In the genomic region with DNA sequence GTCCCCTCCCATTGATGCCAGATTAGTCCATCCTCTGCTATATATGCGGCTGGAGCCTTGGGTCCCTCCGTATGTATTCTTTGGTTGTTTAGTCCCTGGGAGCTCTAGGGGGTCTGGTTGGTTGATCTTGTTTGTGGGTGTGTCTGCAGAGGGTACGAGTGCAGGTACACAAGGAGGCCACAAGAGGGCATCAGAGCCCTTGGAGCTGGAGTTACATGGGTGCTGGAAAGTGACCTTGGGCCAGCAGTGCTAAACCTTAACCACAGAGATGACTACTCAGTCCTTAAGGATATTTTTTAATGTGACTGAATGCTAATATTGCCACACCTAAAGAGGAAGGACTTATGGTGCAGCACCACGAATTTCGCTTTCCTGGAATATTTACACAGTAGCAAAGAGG, we compare ENCODE assay signal across 10 mouse cellular contexts. TPM values are rescaled to one million over a fixed set of nuclear protein-coding genes. Genes with fewer than 3 reads are reported as not detected.
A peak's percentile ranks its signal among the peaks of the same experiment; 100 is the strongest.
DNase-seq lines count a peak whose midpoint lies in the region; ATAC-seq and TF ChIP-seq lines count a peak whose summit lies in the region.
"Had no signal": no experiment of that assay in that cellular context is flagged by ENCODE, and none has a peak within 500 bp of the region (broad histone marks: within the 10 kb centered on the region; RNA-seq: fewer than 3 reads in every experiment).

No protein-coding gene starts in this region.

- no peak overlapping the region for H3K4me3 ChIP-seq in heart, postnatal 0 days (ENCODE audit: low read depth, low read length)
- H3K4me3 ChIP-seq in bone marrow, adult 2 months (replicated peaks; ENCODE audit: control insufficient read depth, low read depth, low read length): no peak overlapping the region
- H3K4me3 ChIP-seq in lung, postnatal 0 days (ENCODE audit: low read depth, low read length): no peak overlapping the region

- H3K9me3 ChIP-seq in heart, postnatal 0 days (replicated peaks; ENCODE audit: control insufficient read depth, low read length): no peaks in the 10 kb centered on the region
- H3K9me3 ChIP-seq in lung, postnatal 0 days (ENCODE audit: low read length): no peaks in the 10 kb centered on the region

- TF ChIP-seq POLR2A in bone marrow, adult 2 months (IDR thresholded peaks at IDR 0.05; ENCODE audit: borderline replicate concordance, control insufficient read depth, low read depth, low read length): no peak

- no peaks in the 10 kb centered on the region for H3K27me3 ChIP-seq in heart, postnatal 0 days (ENCODE audit: control insufficient read depth, insufficient read depth, low read length)
- H3K27me3 ChIP-seq in lung, postnatal 0 days (replicated peaks; ENCODE audit: insufficient read depth, low read length): no peaks in the 10 kb centered on the region

- intact Hi-C loops in gastrocnemius, postnatal 14 days (cut with DNase I; ENCODE audit: low total_unique reads): no loop called here

- TF ChIP-seq CTCF in heart, postnatal 0 days (IDR thresholded peaks at IDR 0.05; ENCODE audit: low read depth): peak; percentile 53
- peak; percentile 79 for TF ChIP-seq CTCF in bone marrow, adult 2 months (IDR thresholded peaks at IDR 0.05; ENCODE audit: control insufficient read depth, insufficient read depth, low read length)
- peak; percentile 71 for TF ChIP-seq CTCF in lung, postnatal 0 days (IDR thresholded peaks at IDR 0.05)

- 76% methylated on average over 5 of the region's 5 CpGs for WGBS in heart, postnatal 0 days
- WGBS in bone marrow, adult 2 months: 54% methylated on average over 5 of the region's 5 CpGs
- WGBS in lung, postnatal 0 days: 58% methylated on average over 5 of the region's 5 CpGs

- H3K4me1 ChIP-seq in heart, postnatal 0 days (ENCODE audit: control insufficient read depth, insufficient read depth): no peaks in the 10 kb centered on the region
- no peaks in the 10 kb centered on the region for H3K4me1 ChIP-seq in bone marrow, adult 2 months (ENCODE audit: control insufficient read depth, insufficient read depth, low read length)
- no peaks in the 10 kb centered on the region for H3K4me1 ChIP-seq in lung, postnatal 0 days (ENCODE audit: insufficient read depth, low read depth, low read length)

- H3K9ac ChIP-seq in heart, postnatal 0 days (replicated peaks; ENCODE audit: low read depth, low read length): no peak overlapping the region
- H3K9ac ChIP-seq in lung, postnatal 0 days (replicated peaks; ENCODE audit: low read depth): no peak overlapping the region

- no peak for DNase-seq in heart, postnatal 0 days (ENCODE audit: low spot score)
- DNase-seq in heart, adult 8-10 months (ENCODE audit: low spot score): no peak
- peak; percentile 16 for DNase-seq in CD4-positive helper T cell, adult 2 months (ENCODE audit: low read depth, low spot score)
- peak; percentile 44 for DNase-seq in lung, postnatal 0 days (ENCODE audit: low spot score)
- DNase-seq in ovary, postnatal 36 days (ENCODE audit: low spot score): no peak
- DNase-seq in Muller cell, postnatal 12 days (ENCODE audit: inconsistent ontology term): no peak
- DNase-seq in gastrocnemius, postnatal 14 days: no peak
- DNase-seq: gastrocnemius, postnatal 36 days; layer of hippocampus, adult 9-11 months had no signal

- TF ChIP-seq EP300 in heart, postnatal 0 days (IDR thresholded peaks at IDR 0.05; ENCODE audit: low read depth): no peak
- TF ChIP-seq EP300 in lung, postnatal 0 days (IDR thresholded peaks at IDR 0.05): no peak

- no peak for ATAC-seq in heart, postnatal 0 days (ENCODE audit: insufficient read depth, low read depth)
- peak; percentile 37 for ATAC-seq in lung, postnatal 0 days

- peaks cover 93% of the 10 kb centered on the region for H3K36me3 ChIP-seq in heart, postnatal 0 days (replicated peaks; ENCODE audit: control insufficient read depth, insufficient read depth, low read length)
- H3K36me3 ChIP-seq in lung, postnatal 0 days (ENCODE audit: insufficient read depth, low read length): peaks cover 74% of the 10 kb centered on the region

- no peak overlapping the region for H3K4me2 ChIP-seq in heart, postnatal 0 days (ENCODE audit: low read depth, low read length)
- no peak overlapping the region for H3K4me2 ChIP-seq in lung, postnatal 0 days (replicated peaks; ENCODE audit: low read depth, low read length)

- no peak overlapping the region for H3K27ac ChIP-seq in heart, postnatal 0 days (ENCODE audit: low read depth)
- H3K27ac ChIP-seq in bone marrow, adult 2 months (ENCODE audit: control insufficient read depth, insufficient read depth, low read depth, low read length, poor library complexity): no peak overlapping the region
- no peak overlapping the region for H3K27ac ChIP-seq in lung, postnatal 0 days (ENCODE audit: low read length)

RNA-seq across cellular contexts. Expression of a gene that starts 47.8 kb away (rescaled TPM):
- 84.5 and 121 TPM in 2 replicates for total RNA-seq in heart, postnatal 0 days (2014; rRNA removed; ENCODE audit: low replicate concordance)
- 52.0 and 56.1 TPM in 2 replicates for polyA plus RNA-seq in heart, postnatal 0 days (2015; fragmentation: Nextera tagmentation; extraction: Ambion mirVana)
- total RNA-seq in heart, adult 8-10 months (2022): 10 to 100 TPM; 21.9 to 36.4 (median 28.1) TPM
- 3.3 and 6.2 TPM in 2 replicates for polyA plus RNA-seq in bone marrow, adult 2 months (2011; ENCODE audit: insufficient read depth, insufficient read length, low replicate concordance, missing spikeins)
- polyA plus RNA-seq in lung, postnatal 0 days (2015; fragmentation: Nextera tagmentation; extraction: Ambion mirVana): 17.8 and 19.9 TPM in 2 replicates
- total RNA-seq in gastrocnemius, postnatal 14 days (2021): under 1 TPM; 0.53 to 0.69 TPM

Comparison
In these comparisons a context has a peak if more than half of its experiments do, and no peak if none do; other contexts are left out.
1. DNase-seq: peak in CD4-positive helper T cell, adult 2 months (single experiment) and lung, postnatal 0 days (single experiment); none in heart, postnatal 0 days (single experiment), heart, adult 8-10 months (single experiment), ovary, postnatal 36 days (single experiment), Muller cell, postnatal 12 days (single experiment) and gastrocnemius, postnatal 14 days (single experiment).
2. RNA of a gene that starts 47.8 kb away (total RNA-seq): 84.5 to 121 TPM in heart, postnatal 0 days and 21.9 to 36.4 TPM in heart, adult 8-10 months; 0.53 to 0.69 TPM in gastrocnemius, postnatal 14 days; every median in the first group is over 10 times any median in the second.
3. Peak in every context shown above with its lines, with median percentiles within 50 percentile points of each other: CTCF ChIP-seq.